Mouse (Mus musculus) liver, embryonic 13.5 days (tissue): ENCODE measurements at regions not wholly inside any gene's neighbourhood (a gene's known extent, or its start where the extent isn't known, plus 50 kb on each side); places are given as distances from the start of the nearest gene placed in this dataset.
A peak's percentile ranks its signal among the peaks of the same experiment; 100 is the strongest.

ENCODE experiments used
- ATAC-seq: fragments of 200-750 bp; cut with Nextera tagmentation; 2 replicates; pipeline ENCODE4 v1.8.0; 2017; ENCODE audit warnings: low read depth, mild to moderate bottlenecking, moderate number of reproducible peaks, moderate library complexity
- DNase-seq: peaks from one replicate; pipeline ENCODE4 v3.0.0; 2022
- H3K27ac ChIP-seq: fragments of 300-500 bp; sonication (generic); 2 replicates; pipeline ENCODE4 v1.5.1; 2015; ENCODE audit warnings: moderate library complexity, mild to moderate bottlenecking, inconsistent platforms
- H3K27me3 ChIP-seq: fragments of 300-500 bp; sonication (generic); 2 replicates; pipeline ENCODE4 v1.6.1; 2015; ENCODE audit warnings: mild to moderate bottlenecking, inconsistent platforms
- H3K36me3 ChIP-seq: fragments of 300-500 bp; sonication (generic); 2 replicates; pipeline ENCODE4 v1.6.1; 2015; ENCODE audit warnings: mild to moderate bottlenecking, inconsistent platforms
- H3K4me1 ChIP-seq: fragments of 300-500 bp; sonication (generic); replicated peaks from 2 replicates; pipeline ENCODE4 v1.6.1; 2015; ENCODE audit warnings: inconsistent platforms
- H3K4me2 ChIP-seq: fragments of 300-500 bp; sonication (generic); 2 replicates; pipeline ENCODE4 v1.6.1; 2015; ENCODE audit warnings: inconsistent platforms, mild to moderate bottlenecking, moderate library complexity
- H3K4me3 ChIP-seq: fragments of 300-500 bp; sonication (generic); replicated peaks from 2 replicates; pipeline ENCODE4 v1.5.1; 2015; ENCODE audit warnings: mild to moderate bottlenecking, inconsistent platforms
- H3K9ac ChIP-seq: fragments of 300-500 bp; sonication (generic); 2 replicates; pipeline ENCODE4 v1.6.1; 2015; ENCODE audit warnings: mild to moderate bottlenecking, inconsistent platforms
- H3K9me3 ChIP-seq: fragments of 300-500 bp; sonication (generic); replicated peaks from 2 replicates; pipeline ENCODE4 v1.6.1; 2016; ENCODE audit warnings: inconsistent platforms
- WGBS: fragments of 180-500 bp; shearing (Covaris S2); methylation state at CpG from one replicate; pipeline ENCODE4 v1.1.7; 2015; ENCODE audit not compliant: insufficient replicate concordance; 5-methylcytosine and 5-hydroxymethylcytosine counted together

GRCm38 (mm10) chr1:4687605-4688004 lies 120.1 kb upstream of the Gm37988 start:
- no peaks in the 10 kb centered on the region for H3K4me1 ChIP-seq
- no peak overlapping the region for H3K9ac ChIP-seq
- no peak for DNase-seq

GRCm38 (mm10) chr1:4689096-4689495 lies 118.6 kb upstream of the Gm37988 start:
- H3K4me3 ChIP-seq = no peak overlapping the region
- H3K9me3 ChIP-seq = no peaks in the 10 kb centered on the region
- DNase-seq (no peak), ATAC-seq (no peak)
- H3K27ac ChIP-seq = no peak overlapping the region
- WGBS = 15% methylated on average over 26 of the region's 26 CpGs
- no peaks in the 10 kb centered on the region for H3K36me3 ChIP-seq
- no peak overlapping the region for H3K9ac ChIP-seq
- no peaks in the 10 kb centered on the region for H3K4me1 ChIP-seq
- H3K27me3 ChIP-seq = no peaks in the 10 kb centered on the region
- H3K4me2 ChIP-seq = 0 out of 2 replicates have a peak overlapping the region, but pooled peaks have one; percentile 28

More at GRCm38 (mm10) chr1:4687605-4688004, 120.1 kb upstream of the Gm37988 start:
- Histone ChIP-seq H3K4me2 (no peak overlapping the region), H3K9me3 (no peaks in the 10 kb centered on the region), H3K27me3 (no peaks in the 10 kb centered on the region), H3K36me3 (no peaks in the 10 kb centered on the region), H3K27ac (no peak overlapping the region), H3K4me3 (no peak overlapping the region)
- 79% methylated on average over 9 of the region's 9 CpGs for WGBS
- ATAC-seq = no peak

GRCm38 (mm10) chr1:4703316-4703715 lies 104.4 kb upstream of the Gm37988 start:
- H3K27me3 ChIP-seq = no peaks in the 10 kb centered on the region
- H3K36me3 ChIP-seq = no peaks in the 10 kb centered on the region

GRCm38 (mm10) chr1:4706171-4706570 lies 101.5 kb upstream of the Gm37988 start:
- no peaks in the 10 kb centered on the region for H3K9me3 ChIP-seq
- no peaks in the 10 kb centered on the region for H3K36me3 ChIP-seq
- no peaks in the 10 kb centered on the region for H3K27me3 ChIP-seq
- no peaks in the 10 kb centered on the region for H3K4me1 ChIP-seq
- no peak overlapping the region for H3K4me2 ChIP-seq
- ATAC-seq (no peak), DNase-seq (no peak)
- no peak overlapping the region for H3K9ac ChIP-seq
- 52% methylated on average over 6 of the region's 6 CpGs for WGBS
- H3K27ac ChIP-seq = no peak overlapping the region
- H3K4me3 ChIP-seq = no peak overlapping the region

More at GRCm38 (mm10) chr1:4703316-4703715, 104.4 kb upstream of the Gm37988 start:
- H3K4me2 ChIP-seq = no peak overlapping the region
- ATAC-seq (no peak), DNase-seq (no peak)
- H3K4me3 ChIP-seq = no peak overlapping the region
- no peaks in the 10 kb centered on the region for H3K9me3 ChIP-seq
- H3K27ac ChIP-seq = no peak overlapping the region
- no peak overlapping the region for H3K9ac ChIP-seq
- WGBS = 61% methylated on average over 3 of the region's 3 CpGs
- no peaks in the 10 kb centered on the region for H3K4me1 ChIP-seq

GRCm38 (mm10) chr1:4722333-4722931 lies 85.3 kb upstream of the Gm37988 start:
- Histone ChIP-seq H3K4me2 (no peak overlapping the region), H3K9me3 (no peaks in the 10 kb centered on the region), H3K36me3 (no peaks in the 10 kb centered on the region), H3K9ac (no peak overlapping the region), H3K27ac (no peak overlapping the region), H3K4me1 (no peaks in the 10 kb centered on the region), H3K27me3 (no peaks in the 10 kb centered on the region), H3K4me3 (no peak overlapping the region)
- ATAC-seq (no peak), DNase-seq (no peak)
- WGBS = 77% methylated on average over 10 of the region's 10 CpGs
